Mouse (Mus musculus) cerebellum, postnatal 14 days (tissue): Measurements from ENCODE around the gene Dclk1.

Experiments
- DNase-seq, 2 experiments: peaks; one replicate each; pipeline ENCODE4 v3.0.0; 2021; ENCODE audit warnings: mixed read lengths in 2 of 2

The Dclk1 gene

GRCm38 (mm10) chr3:55461685-55462655 lies 219.8 kb downstream of the Dclk1 start:
- peak; percentile 80 to 81 for DNase-seq

DNA sequence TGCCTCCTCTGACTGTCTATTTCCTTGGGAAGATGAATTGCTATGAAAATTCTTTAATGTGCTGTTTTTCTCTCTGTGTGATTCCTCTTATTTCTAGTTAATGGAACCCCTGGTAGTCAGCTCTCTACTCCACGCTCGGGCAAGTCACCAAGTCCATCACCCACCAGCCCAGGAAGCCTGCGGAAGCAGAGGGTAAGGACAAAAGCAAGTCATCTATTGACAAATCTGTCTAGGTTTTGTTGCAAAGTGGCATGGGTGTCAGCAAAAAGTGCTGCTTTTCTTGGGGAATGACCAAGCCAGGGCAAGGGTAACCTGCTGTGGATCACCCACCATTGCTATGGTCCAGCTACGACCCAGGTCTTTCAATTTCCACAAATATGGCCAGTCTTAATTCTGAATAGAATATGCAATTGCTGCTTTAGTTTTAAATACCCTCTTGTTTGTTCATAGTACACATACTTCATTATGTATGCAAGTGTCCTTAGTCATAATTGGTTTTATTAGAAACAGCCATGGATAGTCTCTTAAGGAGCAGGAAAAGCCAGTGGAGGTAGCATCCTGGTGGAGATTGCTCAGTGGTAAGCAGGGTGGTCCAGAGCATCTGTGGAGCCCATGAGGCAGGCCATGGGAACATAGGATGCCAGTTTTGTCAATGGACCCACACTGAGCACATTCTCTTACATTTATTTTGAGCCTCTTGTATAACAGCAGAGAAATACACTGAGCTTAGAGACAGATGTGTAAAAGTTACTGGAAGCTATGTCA lies 220.9 kb downstream of the Dclk1 start:
- DNase-seq, result peak; percentile 39 to 54

GRCm38 (mm10) chr3:55464226-55464625 lies 222.1 kb downstream of the Dclk1 start:
- DNase-seq, result peak in 1 of 2 experiments; percentile 57

GRCm38 (mm10) chr3:55465785-55466184 lies 223.6 kb downstream of the Dclk1 start:
- DNase-seq, result no peak

DNA sequence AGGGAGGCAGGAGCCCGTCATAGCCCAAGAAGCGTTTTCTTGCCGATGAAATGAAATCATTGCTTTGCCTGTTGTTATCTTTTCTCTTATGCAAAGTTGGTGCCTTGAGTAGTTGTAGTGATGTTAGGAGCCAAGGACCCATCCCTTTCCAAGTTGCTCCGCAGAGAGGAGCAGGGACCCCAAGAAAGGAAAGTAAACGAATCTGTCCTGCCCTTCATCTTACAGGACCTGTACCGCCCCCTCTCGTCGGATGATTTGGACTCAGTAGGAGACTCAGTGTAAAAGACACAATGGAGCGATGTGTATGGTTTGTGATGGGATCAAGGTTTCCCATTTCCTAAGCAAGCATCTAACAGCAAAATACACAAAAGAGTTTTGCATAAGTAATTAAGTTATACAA lies 224.2 kb downstream of the Dclk1 start:
- peak in 1 of 2 experiments; percentile 55 for DNase-seq

DNA sequence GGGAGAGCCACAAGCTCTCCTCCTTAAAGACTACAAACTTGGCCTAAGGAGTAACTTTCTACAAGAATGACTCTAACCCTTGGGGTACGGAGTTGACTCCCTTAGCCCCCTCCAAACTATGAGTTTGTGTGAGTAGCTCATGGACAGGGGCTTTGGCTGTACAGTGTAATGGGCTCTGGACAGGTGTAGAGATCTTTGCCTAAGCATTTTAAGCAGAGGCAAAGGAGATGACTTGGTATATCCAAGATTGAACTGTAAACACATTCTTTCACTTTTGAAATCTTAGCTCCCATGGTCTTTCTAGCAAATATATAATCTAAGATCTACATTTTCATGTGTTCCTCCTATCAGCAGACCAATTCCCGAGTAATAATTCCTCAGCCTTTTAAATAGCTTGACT lies 229.9 kb downstream of the Dclk1 start, which contains the start of gene Gm21954:
TSS of gene Gm21954 (minus strand) at position 101 of the 400 bp plus-strand sequence.
- DNase-seq, result no peak

GRCm38 (mm10) chr3:55473146-55473545 lies 231.0 kb downstream of the Dclk1 start:
- DNase-seq, result no peak

DNA sequence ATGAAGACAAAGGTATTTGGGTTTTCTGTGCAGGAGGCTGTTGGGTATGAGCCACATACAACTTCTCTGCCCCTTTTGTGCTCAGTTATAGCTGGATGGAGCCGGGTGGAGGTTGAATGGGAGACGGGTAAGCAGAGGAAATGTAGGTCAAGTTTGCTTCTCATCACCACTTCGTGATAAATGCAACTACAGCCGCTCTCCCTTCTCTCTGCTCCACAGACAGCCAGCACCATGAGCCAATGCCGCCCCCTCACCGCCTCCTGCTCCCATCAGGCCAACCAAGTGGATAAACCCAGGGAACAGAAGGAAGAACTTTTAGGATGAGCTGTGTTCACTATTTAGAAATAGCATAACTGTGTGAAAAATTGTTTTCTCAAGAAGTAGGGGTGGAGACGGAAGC lies 234.5 kb downstream of the Dclk1 start:
- DNase-seq, result peak in 1 of 2 experiments; percentile 34

- DNase-seq, result no peak
Observed at GRCm38 (mm10) chr3:55479306-55479705, 237.1 kb downstream of the Dclk1 start.

DNA sequence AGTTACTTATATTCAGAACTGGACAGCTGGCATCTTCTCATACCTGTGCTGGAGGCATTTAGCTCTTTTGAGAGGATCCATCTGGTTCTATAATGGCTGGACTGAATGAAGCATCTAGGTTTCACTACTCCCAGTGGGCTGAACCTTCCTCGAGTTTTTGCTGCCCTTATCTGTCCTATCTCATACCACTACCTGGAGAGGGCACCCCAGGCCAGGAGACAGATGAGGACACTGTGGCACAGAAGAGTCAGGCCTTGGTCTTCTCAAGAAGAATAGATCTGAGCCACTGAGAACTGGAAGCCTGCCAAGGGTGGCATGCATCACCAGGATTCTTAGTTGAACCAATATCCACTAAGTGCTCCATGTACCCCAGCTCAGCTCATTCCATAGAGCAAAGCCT lies 239.0 kb downstream of the Dclk1 start:
- peak in 1 of 2 experiments; percentile 24 for DNase-seq

DNA sequence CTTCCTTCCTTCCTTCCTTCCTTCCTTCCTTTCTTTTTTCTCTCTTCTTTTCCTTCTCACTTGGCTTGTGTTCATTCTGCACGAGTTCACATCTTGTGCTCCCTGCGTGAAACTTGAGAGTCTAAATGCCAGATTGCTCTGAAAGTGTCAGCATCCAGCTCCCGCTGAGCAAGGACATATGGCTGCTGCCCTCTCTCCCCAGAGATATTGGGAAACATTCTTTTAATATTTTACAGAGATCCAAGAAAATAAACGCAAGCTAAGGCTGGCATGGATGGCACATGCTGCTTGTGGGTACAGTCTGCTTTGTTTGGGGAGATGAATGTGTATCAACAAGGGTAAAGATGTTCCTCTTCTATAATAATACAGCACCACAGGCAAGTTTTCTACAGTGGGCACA lies 241.2 kb downstream of the Dclk1 start:
- peak; percentile 73 to 89 for DNase-seq

DNA sequence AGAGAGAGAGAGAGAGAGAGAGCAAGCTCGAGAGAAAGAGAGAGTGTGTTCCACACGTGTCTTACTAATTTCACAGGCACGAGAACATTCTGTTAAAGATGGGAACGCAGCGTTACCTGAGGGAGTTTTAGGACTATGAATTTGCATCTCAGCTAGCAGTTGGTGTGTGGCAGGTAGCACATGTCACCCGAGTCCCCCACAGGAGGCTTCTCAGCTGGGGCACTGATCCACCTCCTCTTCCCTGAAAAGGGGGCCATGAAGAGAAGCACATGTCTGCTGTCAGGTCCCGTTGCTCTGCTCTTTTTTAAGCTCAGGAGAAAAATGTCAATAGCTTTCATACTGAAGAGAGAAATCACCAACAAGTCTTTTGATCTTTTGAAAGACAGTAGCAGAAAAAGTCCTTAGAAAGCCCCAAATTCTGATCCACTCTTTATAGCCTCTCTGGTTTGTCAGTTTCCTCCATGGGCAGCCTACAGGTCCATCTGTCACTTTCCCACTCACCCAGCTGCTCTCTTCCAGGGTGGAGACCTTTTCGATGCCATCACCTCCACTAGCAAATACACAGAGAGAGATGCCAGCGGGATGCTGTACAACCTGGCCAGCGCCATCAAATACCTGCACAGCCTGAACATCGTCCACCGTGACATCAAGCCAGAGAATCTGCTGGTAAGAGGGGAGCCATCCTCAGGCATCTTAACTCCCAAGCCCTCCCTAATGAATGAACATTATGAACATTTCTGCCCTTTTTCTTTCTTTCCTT lies 247.2 kb downstream of the Dclk1 start:
- peak; percentile 80 to 90 for DNase-seq

DNA sequence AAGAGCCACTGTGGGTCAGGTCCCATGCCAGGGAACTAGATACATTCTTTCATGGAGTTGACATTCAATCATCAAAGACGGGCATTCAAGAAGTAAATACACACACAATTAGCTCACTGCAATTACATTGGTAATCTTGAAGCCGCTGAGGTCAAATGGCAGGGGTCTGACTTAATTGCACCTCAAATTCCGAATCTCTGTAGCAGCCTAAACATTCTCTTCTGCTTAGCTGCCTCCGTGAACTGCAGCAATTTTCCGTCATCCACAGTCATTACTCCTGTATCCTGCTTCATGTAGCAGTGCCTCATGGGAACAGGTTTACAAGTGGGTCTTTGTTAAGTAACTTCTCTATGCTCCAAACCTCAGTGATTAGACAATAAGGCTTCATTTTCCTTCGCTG lies 249.9 kb downstream of the Dclk1 start:
- no peak for DNase-seq

DNA sequence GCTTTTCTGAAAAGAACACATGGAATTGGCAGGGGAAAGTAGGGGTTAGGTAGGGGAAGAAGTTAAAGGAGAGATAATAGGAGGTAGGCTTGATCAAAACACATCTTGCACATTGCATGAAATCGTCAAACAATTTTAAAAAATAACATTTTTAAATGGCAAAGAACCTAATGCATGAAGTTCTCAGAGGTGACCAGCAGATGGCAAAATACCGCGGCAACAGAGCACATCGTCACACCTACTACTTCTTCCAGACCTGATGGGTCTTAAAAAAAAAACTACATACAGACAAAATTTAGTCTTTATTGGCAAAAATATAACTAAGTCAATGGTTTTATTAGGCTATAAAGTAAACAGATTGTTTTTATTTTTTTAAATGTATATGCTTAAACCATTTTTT lies 252.2 kb downstream of the Dclk1 start:
- DNase-seq, result peak in 1 of 2 experiments; percentile 56

DNA sequence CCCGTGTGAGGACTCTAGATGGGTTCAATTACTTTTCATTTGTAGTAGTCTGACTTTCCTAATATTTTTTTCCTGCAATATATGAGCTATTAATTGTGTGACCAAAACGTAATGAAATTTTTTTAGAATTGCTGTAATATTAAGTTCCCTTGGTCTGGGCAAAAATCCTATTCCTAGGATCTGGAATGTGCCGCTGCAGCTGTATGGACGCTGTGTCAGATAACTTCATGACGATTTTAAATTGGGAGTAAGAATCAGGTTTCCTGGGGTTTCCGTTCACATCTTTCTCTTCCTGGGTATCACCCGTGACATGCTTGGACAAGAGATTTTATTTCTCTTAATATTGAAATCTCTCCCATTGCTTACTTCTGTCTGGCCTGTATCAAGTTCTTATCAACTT lies 253.1 kb downstream of the Dclk1 start:
- no peak for DNase-seq

DNA sequence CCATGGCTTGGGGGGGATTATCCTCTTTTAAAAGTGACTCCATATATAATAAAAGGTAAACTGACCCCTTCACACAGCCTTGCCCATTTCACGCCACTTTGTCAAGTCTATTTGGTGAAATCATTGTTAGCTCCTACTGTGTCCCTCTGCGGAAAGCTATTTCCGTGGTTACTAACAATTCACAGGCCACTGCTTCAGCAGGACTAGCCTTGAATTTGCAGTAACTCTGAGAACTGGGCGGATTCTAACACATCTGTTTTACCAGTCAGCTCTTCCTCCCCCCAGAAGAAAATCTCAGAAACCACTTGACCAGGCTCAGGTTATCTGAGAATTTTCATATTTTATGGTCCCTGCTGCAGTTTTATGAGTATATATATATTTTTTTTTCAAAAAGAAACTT lies 253.7 kb downstream of the Dclk1 start:
- DNase-seq, result no peak

DNA sequence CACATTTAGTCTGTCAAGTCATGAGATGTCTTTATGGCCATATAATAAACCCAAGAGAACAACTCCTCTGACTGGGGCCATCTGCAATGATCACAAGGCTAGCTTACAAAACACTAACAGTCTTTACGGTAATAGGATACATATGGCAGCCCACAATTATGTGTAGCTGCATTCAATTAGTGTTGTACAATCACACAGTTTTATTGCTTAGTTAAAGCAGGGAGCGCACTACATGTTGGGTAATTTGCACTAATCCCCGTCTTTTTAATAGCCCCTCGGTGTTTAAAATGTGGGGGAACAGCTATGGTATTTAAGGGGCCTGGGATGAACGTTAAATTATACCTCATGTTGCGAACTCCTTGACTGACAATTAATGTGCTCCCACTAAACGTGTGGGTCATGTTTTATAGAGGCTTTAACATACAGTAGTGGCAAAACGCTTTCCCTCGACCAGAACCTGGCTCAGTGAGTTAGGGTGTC lies 254.3 kb downstream of the Dclk1 start:
- no peak for DNase-seq

GRCm38 (mm10) chr3:55499298-55499697 lies 257.1 kb downstream of the Dclk1 start:
- no peak for DNase-seq

GRCm38 (mm10) chr3:55510198-55510597 lies 268.0 kb downstream of the Dclk1 start:
- no peak for DNase-seq

DNA sequence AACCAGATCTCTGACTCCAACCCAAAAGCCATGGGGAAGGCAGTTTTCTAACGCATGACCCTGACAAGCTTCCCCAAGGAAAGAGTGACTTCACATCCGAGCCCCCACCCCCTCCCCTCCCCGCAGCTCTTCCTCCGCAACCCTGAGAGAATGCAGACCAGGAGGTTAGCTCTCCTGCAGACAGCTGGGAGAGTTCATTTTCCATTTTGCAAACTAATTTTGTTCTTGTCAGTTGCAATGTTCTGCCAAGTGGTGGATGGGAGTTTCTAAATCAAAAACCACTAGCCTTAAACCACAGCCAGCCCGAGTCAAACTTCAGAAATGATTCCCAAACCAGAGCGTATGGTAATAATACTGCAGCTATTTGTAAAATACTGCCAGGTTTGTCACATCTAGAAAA lies 269.5 kb downstream of the Dclk1 start:
- no peak for DNase-seq

DNA sequence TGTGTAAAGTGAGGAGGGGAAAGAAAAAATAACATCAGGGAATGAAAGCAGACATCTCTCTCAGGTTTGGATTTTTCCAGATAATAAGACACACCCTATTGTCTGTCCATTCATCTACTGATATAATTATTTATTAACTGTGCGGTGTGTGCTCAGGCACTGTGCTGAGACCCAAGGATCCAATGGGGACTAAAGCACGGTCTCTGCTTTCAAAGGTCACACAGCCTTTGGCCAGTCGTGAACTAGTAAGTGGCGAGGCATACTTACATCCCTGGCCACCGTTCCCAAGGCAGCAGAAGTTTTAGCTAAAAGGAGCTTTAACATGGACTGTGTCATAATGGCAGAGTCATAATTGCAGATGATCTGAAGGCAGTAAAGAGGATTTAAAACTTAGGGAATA lies 273.8 kb downstream of the Dclk1 start:
- no peak for DNase-seq

GRCm38 (mm10) chr3:55517454-55518014 lies 275.4 kb downstream of the Dclk1 start:
- DNase-seq, result no peak
